Mouse (Mus musculus): Measurements from ENCODE around the gene Map2k6.

The Map2k6 gene

GRCm38 (mm10) chr11:110450758-110451121, 51.8 kb downstream of the Map2k6 start:
- DNase-seq (ENCODE audit: low read depth, low spot score) = no peak

DNA sequence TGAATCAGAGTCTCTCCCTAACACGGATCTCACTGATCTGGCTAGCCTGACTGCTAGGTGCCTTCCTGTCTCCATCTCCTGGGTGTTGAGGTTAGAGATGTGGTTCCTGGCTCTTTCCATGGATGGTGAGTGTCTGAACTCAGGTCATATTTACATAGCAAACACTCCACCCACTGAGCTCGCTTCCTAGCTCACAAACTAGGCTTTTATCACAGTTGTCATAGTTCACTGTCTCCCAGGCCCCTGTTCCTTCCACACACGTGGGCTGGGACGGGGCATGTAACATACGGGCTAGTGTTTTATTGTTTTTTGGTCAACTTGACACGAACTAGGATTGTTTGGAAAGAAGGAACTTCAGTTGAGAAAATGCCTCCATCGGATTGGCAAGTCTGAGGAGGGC, 52.7 kb downstream of the Map2k6 start:
- DNase-seq (ENCODE audit: low read depth, low spot score) = no peak

GRCm38 (mm10) chr11:110453445-110454154, 54.7 kb downstream of the Map2k6 start:
- DNase-seq (ENCODE audit: low read depth, low spot score) = no peak

DNA sequence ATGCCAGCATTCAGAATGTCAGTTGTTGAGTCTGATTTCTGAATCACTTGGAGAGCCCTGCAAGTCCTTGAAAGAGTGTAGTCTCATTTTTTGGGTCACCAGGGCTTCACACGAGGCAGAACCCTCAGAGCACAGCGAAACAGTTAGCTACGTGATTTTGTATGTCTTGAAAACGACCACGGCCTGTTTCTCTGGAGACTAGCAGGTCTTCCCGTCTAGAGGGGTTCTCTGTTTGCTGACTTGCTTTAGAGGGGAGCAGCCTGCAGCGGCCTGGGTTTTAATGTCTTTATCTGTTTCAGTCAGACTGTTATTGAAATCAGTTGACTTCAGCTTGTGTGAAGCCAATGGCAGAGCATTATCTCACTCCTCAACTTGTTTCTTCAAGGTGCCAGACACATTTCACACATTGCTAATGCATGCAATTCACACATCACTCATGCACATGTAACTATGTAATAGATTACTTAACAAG, 58.6 kb downstream of the Map2k6 start:
- no peak for DNase-seq (ENCODE audit: low read depth, low spot score)

GRCm38 (mm10) chr11:110460480-110460879, 61.6 kb downstream of the Map2k6 start:
- DNase-seq (ENCODE audit: low read depth, low spot score) = no peak

GRCm38 (mm10) chr11:110461560-110462331, 62.8 kb downstream of the Map2k6 start:
- DNase-seq (ENCODE audit: low read depth, low spot score) = no peak

DNA sequence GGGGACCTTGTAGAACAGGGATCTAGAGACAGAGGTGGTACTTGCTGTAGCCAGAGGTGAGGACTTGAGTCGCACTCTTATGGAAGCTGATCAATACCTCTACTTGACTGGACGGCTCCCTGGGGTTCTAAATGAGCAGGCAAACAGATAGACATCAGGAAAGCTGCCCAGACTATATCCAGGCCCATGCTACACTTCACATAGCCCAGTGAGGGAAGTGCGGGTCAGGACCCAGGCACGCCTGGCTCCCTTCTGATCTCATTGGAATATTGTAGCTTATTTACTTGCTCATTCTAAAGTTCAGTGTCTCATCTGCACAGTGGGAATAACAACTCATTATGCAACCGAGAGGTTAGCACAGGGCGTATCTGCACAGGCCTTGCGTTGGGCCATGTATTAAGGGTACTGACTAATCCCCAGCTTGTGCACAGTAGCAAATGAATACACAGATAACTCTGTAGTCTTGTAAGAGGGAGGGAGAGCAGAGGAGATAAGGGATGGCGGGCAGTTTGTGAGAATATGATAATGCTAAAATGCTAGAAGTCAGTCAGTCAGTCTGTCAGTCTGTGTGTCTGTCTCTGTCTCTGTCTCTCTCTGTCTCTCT, 64.2 kb downstream of the Map2k6 start:
- DNase-seq (ENCODE audit: low read depth, low spot score) = no peak

- DNase-seq (ENCODE audit: low read depth, low spot score) = no peak
Observed at GRCm38 (mm10) chr11:110463801-110464200, 64.9 kb downstream of the Map2k6 start.

- DNase-seq (ENCODE audit: low read depth, low spot score) = no peak
Observed at GRCm38 (mm10) chr11:110469054-110469453, 70.1 kb downstream of the Map2k6 start.

DNA sequence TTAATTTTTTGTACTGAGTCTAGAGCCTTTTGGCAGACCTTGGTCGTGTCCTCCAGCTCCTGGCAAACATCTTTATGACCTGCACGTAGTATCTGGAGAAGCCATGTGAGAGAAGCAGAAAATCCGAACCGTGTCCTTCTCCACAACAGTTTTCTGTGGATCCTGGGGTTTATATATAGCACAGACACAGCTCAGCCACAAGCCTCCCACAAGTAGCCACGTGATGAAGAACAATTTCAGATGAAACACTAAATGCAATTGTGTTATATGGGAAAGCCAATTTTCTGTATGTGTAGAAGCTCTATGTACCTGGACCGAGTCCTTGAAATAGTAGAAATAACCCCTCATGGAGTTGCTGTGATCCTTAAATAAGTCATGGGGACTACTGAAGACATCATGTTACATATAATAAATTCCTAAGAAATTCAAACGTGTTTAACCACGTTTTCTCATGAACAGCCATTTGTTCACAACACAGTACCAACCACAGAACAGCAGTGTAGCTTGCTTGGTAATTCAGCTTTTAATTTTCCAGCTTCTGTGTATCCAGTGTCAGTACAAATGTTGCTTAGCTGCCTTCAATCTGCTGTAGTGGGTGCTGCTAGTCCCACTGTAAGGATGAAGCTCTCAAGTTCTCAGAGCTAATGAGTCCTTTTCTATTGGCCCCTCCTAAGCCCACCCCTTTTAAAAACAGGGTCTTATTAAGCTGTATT, 71.8 kb downstream of the Map2k6 start:
- no peak for DNase-seq (ENCODE audit: low read depth, low spot score)

GRCm38 (mm10) chr11:110471362-110471761, 72.4 kb downstream of the Map2k6 start:
- DNase-seq (ENCODE audit: low read depth, low spot score) = no peak

GRCm38 (mm10) chr11:110472078-110472477, 73.2 kb downstream of the Map2k6 start:
- DNase-seq (ENCODE audit: low read depth, low spot score) = no peak

GRCm38 (mm10) chr11:110473495-110473894, 74.6 kb downstream of the Map2k6 start:
- DNase-seq (ENCODE audit: low read depth, low spot score) = no peak

DNA sequence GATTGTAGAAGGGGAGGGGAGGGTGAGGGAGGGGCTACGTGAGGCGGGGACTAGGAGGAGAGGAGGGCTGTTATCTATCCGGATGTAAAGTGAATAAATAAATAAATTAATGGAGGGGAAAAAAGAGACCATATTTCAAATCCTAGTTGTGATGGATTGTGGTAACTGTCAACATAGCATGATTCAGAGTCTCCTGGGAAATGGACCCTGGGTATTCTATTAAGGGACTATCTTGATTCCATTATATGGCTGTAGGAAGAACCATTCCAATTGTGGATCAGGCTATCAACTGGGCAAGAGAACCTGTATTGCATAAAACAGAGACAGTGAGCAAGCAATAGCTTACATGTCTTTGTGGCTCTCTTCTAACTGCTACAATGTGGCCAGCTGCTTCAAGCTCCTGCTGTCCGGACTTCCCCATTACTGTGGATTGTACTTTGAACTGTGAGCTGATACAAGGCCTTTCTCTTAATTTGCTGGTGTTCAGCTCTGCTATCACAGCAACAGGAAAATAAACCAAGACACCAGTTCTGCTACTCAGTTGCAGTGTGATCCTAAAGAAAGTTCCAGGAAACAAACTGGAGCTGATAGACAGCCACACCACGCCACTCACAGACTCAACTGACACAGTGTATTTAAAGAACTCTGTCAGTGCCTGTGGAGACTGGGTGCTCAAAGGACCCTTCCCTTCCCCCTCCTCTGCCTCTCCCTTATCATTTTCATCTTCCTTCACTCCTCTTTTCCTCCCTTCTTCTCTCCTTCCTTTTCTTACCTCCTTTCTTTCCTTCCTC, 77.6 kb downstream of the Map2k6 start:
- DNase-seq (ENCODE audit: low read depth, low spot score) = no peak

GRCm38 (mm10) chr11:110477961-110478869, 79.3 kb downstream of the Map2k6 start:
- DNase-seq (ENCODE audit: low read depth, low spot score) = no peak

GRCm38 (mm10) chr11:110478978-110479384, 80.1 kb downstream of the Map2k6 start:
- peak; percentile 26 for DNase-seq (ENCODE audit: low read depth, low spot score)

DNA sequence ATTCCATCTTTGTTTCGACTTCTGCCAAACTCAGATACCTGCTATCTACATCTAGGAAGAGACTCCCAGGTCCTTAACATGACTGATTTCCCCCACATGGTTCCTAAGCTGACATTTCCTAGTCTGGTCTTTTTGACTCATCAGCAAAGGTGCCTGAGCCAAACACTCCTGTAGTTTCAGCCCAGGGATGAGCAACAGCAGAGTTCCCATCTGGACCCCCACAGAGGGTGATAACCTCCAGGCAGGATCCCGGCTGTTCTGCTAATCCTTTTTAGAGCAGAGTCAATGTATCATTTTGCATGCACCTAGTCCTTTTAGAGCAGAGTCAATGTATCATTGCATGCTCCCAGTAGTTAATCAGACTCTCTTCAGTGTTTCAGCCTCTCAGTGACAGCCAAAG, 82.5 kb downstream of the Map2k6 start:
- DNase-seq (ENCODE audit: low read depth, low spot score) = no peak

- no peak for DNase-seq (ENCODE audit: low read depth, low spot score)
Observed at GRCm38 (mm10) chr11:110482176-110482575, 83.3 kb downstream of the Map2k6 start.

DNA sequence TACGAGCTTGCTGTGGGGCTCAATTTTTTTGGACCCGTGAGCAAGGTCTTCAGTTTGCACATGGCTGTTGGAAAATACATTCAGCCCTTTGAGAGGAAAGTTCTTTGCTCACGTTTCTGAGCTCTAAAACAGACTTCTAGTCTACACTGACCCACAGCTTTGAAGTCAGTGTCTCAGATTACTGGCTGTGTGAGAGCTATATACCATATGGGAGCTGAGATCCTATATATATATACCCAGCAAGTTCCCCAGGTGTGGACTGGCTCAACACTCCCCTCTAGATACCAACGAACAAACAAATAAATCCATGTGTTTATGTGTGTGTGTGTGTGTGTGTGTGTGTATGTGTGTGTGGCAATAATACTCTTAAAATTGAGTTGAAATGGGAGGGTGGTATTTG, 83.7 kb downstream of the Map2k6 start:
- no peak for DNase-seq (ENCODE audit: low read depth, low spot score)

DNA sequence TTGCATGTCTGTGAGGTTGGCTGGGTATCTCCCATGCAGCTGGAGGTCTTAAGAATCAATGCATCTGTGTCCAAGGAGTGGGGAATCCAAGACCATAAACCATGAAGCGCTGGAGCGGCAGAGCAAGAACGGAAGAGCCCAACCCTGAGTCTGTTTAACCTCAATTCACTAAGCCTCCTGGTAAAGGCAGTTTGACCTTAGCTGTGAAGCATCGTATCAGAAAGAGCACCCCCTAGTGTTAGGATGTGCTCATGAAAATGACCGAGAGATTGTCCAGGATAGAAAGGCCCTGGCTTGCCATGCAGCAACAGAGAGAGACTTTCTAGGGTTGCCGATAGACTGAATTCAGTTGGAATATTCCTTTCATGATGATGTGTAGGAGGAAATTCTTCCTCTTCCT, 84.2 kb downstream of the Map2k6 start:
- DNase-seq (ENCODE audit: low read depth, low spot score) = peak; percentile 54
